In genomic region chr2:14651268-14651667, GRCm38 (mm10) we compare ENCODE assay signal across 13 mouse cellular contexts. TPM values are rescaled to one million over a fixed set of nuclear protein-coding genes. Genes with fewer than 3 reads are reported as not detected.
DNase-seq lines count a peak whose midpoint lies in the region; ATAC-seq and TF ChIP-seq lines count a peak whose summit lies in the region.
"Had no signal": no experiment of that assay in that cellular context is flagged by ENCODE, and none has a peak within 500 bp of the region (broad histone marks: within the 10 kb centered on the region; RNA-seq: fewer than 3 reads in every experiment).

No protein-coding gene starts in this region.

- TF ChIP-seq CTCF in intestine, postnatal 0 days (IDR thresholded peaks at IDR 0.05; ENCODE audit: low read depth): no peak

- H3K4me2 ChIP-seq in intestine, embryonic 15.5 days (replicated peaks): no peak overlapping the region
- no peak overlapping the region for H3K4me2 ChIP-seq in intestine, postnatal 0 days (replicated peaks; ENCODE audit: low read depth)
- H3K4me2 ChIP-seq in lung, embryonic 16.5 days (ENCODE audit: low read depth, low read length): no peak overlapping the region
- H3K4me2 ChIP-seq: forebrain, embryonic 13.5 days; limb, embryonic 12.5 days had no signal

- no peaks in the 10 kb centered on the region for H3K27me3 ChIP-seq in intestine, embryonic 15.5 days (replicated peaks)
- no peaks in the 10 kb centered on the region for H3K27me3 ChIP-seq in intestine, postnatal 0 days (replicated peaks; ENCODE audit: control insufficient read depth, insufficient read depth, low read length)
- no peaks in the 10 kb centered on the region for H3K27me3 ChIP-seq in lung, embryonic 16.5 days (ENCODE audit: control insufficient read depth, insufficient read depth, low read depth, low read length)
- H3K27me3 ChIP-seq: forebrain, embryonic 13.5 days; limb, embryonic 12.5 days had no signal

- peak; percentile 44 for DNase-seq in adrenal gland, adult 2 months
- DNase-seq in kidney, adult 11 months: peak; percentile 13
- DNase-seq in left cerebral cortex, adult 8-10 months (ENCODE audit: low spot score in 2 of 2): no peak
- no peak for DNase-seq in cerebellum, postnatal 4 days (ENCODE audit: low spot score in 2 of 2)
- no peak for DNase-seq in gastrocnemius, postnatal 10 days
- DNase-seq: cerebellum, postnatal 36 days; thymus, postnatal 14 days had no signal

- no peaks in the 10 kb centered on the region for H3K4me1 ChIP-seq in intestine, embryonic 15.5 days (replicated peaks)
- no peaks in the 10 kb centered on the region for H3K4me1 ChIP-seq in intestine, postnatal 0 days (replicated peaks; ENCODE audit: control insufficient read depth, insufficient read depth, low read length)
- H3K4me1 ChIP-seq in lung, embryonic 16.5 days (replicated peaks; ENCODE audit: control insufficient read depth, insufficient read depth, low read length): peaks cover 6% of the 10 kb centered on the region
- H3K4me1 ChIP-seq: forebrain, embryonic 13.5 days had no signal

- WGBS in intestine, embryonic 15.5 days: 37% methylated on average over 2 of the region's 2 CpGs
- WGBS in intestine, postnatal 0 days: 46% methylated on average over 2 of the region's 2 CpGs
- WGBS in lung, embryonic 16.5 days: 40% methylated on average over 2 of the region's 2 CpGs

- H3K36me3 ChIP-seq in intestine, embryonic 15.5 days: no peaks in the 10 kb centered on the region
- H3K36me3 ChIP-seq in intestine, postnatal 0 days (ENCODE audit: control insufficient read depth, insufficient read depth): no peaks in the 10 kb centered on the region
- no peaks in the 10 kb centered on the region for H3K36me3 ChIP-seq in lung, embryonic 16.5 days (ENCODE audit: control insufficient read depth, insufficient read depth, low read length)
- H3K36me3 ChIP-seq: limb, embryonic 12.5 days had no signal

- H3K9me3 ChIP-seq in intestine, embryonic 15.5 days: no peaks in the 10 kb centered on the region
- no peaks in the 10 kb centered on the region for H3K9me3 ChIP-seq in intestine, postnatal 0 days (ENCODE audit: control insufficient read depth)
- H3K9me3 ChIP-seq in lung, embryonic 16.5 days (ENCODE audit: control insufficient read depth, low read length): no peaks in the 10 kb centered on the region
- H3K9me3 ChIP-seq: forebrain, embryonic 13.5 days; limb, embryonic 12.5 days had no signal

- no peak overlapping the region for H3K27ac ChIP-seq in intestine, embryonic 15.5 days
- H3K27ac ChIP-seq in intestine, postnatal 0 days (ENCODE audit: low read depth, low read length): no peak overlapping the region
- H3K27ac ChIP-seq in lung, embryonic 16.5 days (ENCODE audit: low read length): peak overlapping the region; percentile 21; the same call in 1 of the 2 replicates
- H3K27ac ChIP-seq: forebrain, embryonic 13.5 days; limb, embryonic 12.5 days had no signal

- no peak overlapping the region for H3K4me3 ChIP-seq in intestine, embryonic 15.5 days (replicated peaks)
- no peak overlapping the region for H3K4me3 ChIP-seq in intestine, postnatal 0 days (ENCODE audit: low read depth, low read length)
- H3K4me3 ChIP-seq in lung, embryonic 16.5 days (ENCODE audit: low read length): no peak overlapping the region
- H3K4me3 ChIP-seq: forebrain, embryonic 13.5 days; limb, embryonic 12.5 days had no signal

- H3K9ac ChIP-seq in intestine, embryonic 15.5 days: no peak overlapping the region
- no peak overlapping the region for H3K9ac ChIP-seq in intestine, postnatal 0 days (ENCODE audit: low read depth, low read length)
- no peak overlapping the region for H3K9ac ChIP-seq in lung, embryonic 16.5 days (ENCODE audit: low read length)
- H3K9ac ChIP-seq: forebrain, embryonic 13.5 days; limb, embryonic 12.5 days had no signal

- ATAC-seq in intestine, embryonic 15.5 days: 0 out of 2 replicates have a peak, but pooled peaks have one; percentile 20
- no peak for ATAC-seq in intestine, postnatal 0 days
- ATAC-seq in lung, embryonic 16.5 days (ENCODE audit: low read depth): peak; percentile 76
- ATAC-seq: forebrain, embryonic 13.5 days; hindbrain, embryonic 16.5 days had no signal

RNA-seq across cellular contexts. Expression of gene Cacnb2, which starts 48.4 kb away (rescaled TPM):
- polyA plus RNA-seq in intestine, embryonic 15.5 days (2015; fragmentation: Nextera tagmentation; extraction: Ambion mirVana): 1.6 and 2.7 TPM in 2 replicates
- 0.99 and 1.5 TPM in 2 replicates for polyA plus RNA-seq in intestine, postnatal 0 days (2015; fragmentation: Nextera tagmentation; extraction: Ambion mirVana)
- total RNA-seq in adrenal gland, adult 2 months (2021): 10 to 100 TPM; 29.5 to 42.5 TPM
- polyA plus RNA-seq in adrenal gland, adult 2 months (2012; rRNA removed): 11.2 and 16.2 TPM in 2 replicates
- polyA plus RNA-seq in lung, embryonic 16.5 days (2015; fragmentation: Nextera tagmentation; extraction: Ambion mirVana): 8.0 and 9.2 TPM in 2 replicates
- 10 to 100 TPM; 53.2 to 64.7 (median 60.3) TPM for total RNA-seq in left cerebral cortex, adult 8-10 months (2022)
- total RNA-seq in gastrocnemius, postnatal 10 days (2021): 1 to 10 TPM; 1.6 to 1.8 TPM

Comparison
In these comparisons a context has a peak if more than half of its experiments do, and no peak if none do; other contexts are left out.
1. DNase-seq: peak in adrenal gland, adult 2 months (single experiment) and kidney, adult 11 months (single experiment); none in left cerebral cortex, adult 8-10 months (0 of 2), cerebellum, postnatal 4 days (0 of 2) and gastrocnemius, postnatal 10 days (single experiment).